Mouse (Mus musculus) stomach, postnatal 0 days (tissue): ENCODE measurements around the gene Birc3.

Source experiments
- CTCF ChIP-seq: IDR thresholded peaks from 2 replicates; pipeline ENCODE4 v1.5.1; 2016; ENCODE audit warnings: antibody characterized with exemption, low read depth, mild to moderate bottlenecking, moderate library complexity
- EP300 ChIP-seq: optimal IDR thresholded peaks from 2 replicates; pipeline ENCODE3; 2016; ENCODE audit warnings: antibody characterized with exemption

DNA sequence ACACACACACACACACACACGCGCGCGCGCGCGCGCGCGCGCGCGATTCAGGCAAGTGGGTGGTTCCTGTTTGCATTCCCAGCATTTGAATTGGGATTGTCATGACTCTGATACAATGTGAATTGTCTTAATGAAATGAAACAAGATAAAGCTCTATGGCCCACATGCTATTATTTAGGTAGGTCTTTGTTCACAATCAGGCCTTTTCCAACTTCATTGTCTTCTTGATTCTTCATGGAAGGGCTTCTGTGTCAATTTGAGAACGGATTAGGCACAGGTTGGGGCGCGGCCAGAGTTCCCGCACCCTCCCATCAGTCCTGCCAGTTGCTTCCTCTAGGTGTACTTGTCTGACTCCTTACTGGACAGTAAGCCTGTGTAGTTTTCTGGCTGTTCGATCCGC is 41.0 kb upstream of the Birc3 start:
- TF ChIP-seq CTCF (no peak), EP300 (no peak)
